Mouse (Mus musculus) lung, embryonic 14.5 days (tissue): Measurements from ENCODE around the gene Mex3a. TPM values are rescaled to one million over a fixed set of nuclear protein-coding genes. Genes with fewer than 3 reads are reported as not detected.

ENCODE experiments used
- ATAC-seq: fragments of 200-750 bp; cut with Nextera tagmentation; 2 replicates; pipeline ENCODE4 v1.8.0; 2017; ENCODE audit warnings: mild to moderate bottlenecking, moderate TSS enrichment, moderate library complexity; ENCODE audit not compliant: insufficient read depth
- DNase-seq: peaks from one replicate; pipeline ENCODE4 v3.0.0-alpha.2; 2015
- H3K27ac ChIP-seq: fragments of 300-500 bp; sonication (generic); 2 replicates; pipeline ENCODE4 v1.5.1; 2014; ENCODE audit warnings: low read depth, mild to moderate bottlenecking, moderate library complexity
- H3K27me3 ChIP-seq: fragments of 300-500 bp; sonication (generic); 2 replicates; pipeline ENCODE4 v1.6.1; 2014; ENCODE audit warnings: low read length, control low read depth; ENCODE audit not compliant: insufficient read depth
- H3K36me3 ChIP-seq: fragments of 300-500 bp; sonication (generic); 2 replicates; pipeline ENCODE4 v1.6.1; 2014; ENCODE audit warnings: control low read depth; ENCODE audit not compliant: insufficient read depth
- H3K4me1 ChIP-seq: fragments of 300-500 bp; sonication (generic); 2 replicates; pipeline ENCODE4 v1.6.1; 2014; ENCODE audit warnings: antibody characterized with exemption, control low read depth; ENCODE audit not compliant: insufficient read depth
- H3K4me2 ChIP-seq: fragments of 300-500 bp; sonication (generic); 2 replicates; pipeline ENCODE4 v1.6.1; 2014; ENCODE audit warnings: mild to moderate bottlenecking
- H3K4me3 ChIP-seq: fragments of 300-500 bp; sonication (generic); 2 replicates; pipeline ENCODE4 v1.5.1; 2014; ENCODE audit warnings: low read depth, low read length
- H3K9ac ChIP-seq: fragments of 300-500 bp; sonication (generic); 2 replicates; pipeline ENCODE4 v1.6.1; 2014
- H3K9me3 ChIP-seq: fragments of 300-500 bp; sonication (generic); 2 replicates; pipeline ENCODE4 v1.6.1; 2016; ENCODE audit warnings: low read depth, low read length, control low read depth
- CTCF ChIP-seq: IDR thresholded peaks from 2 replicates; pipeline ENCODE4 v1.5.1; 2016; ENCODE audit warnings: antibody characterized with exemption, low read depth
- WGBS: fragments of 180-500 bp; shearing (Covaris S2); extraction: QIAGEN DNeasy Blood & Tissue Kit; methylation state at CpG from one replicate; pipeline ENCODE4 v1.1.7; 2014; 5-methylcytosine and 5-hydroxymethylcytosine counted together
- polyA plus RNA-seq: library from polyadenylated mRNA; unstranded; fragments of >200 nt; fragmentation: Nextera tagmentation; extraction: Ambion mirVana; gene quantifications from 2 replicates; pipeline ENCODE4 v1.2.1, GENCODE M21; 2014

Gene Mex3a
- polyA plus RNA-seq, 1 experiment from 2014 or later, result 25.0 TPM

DNA sequence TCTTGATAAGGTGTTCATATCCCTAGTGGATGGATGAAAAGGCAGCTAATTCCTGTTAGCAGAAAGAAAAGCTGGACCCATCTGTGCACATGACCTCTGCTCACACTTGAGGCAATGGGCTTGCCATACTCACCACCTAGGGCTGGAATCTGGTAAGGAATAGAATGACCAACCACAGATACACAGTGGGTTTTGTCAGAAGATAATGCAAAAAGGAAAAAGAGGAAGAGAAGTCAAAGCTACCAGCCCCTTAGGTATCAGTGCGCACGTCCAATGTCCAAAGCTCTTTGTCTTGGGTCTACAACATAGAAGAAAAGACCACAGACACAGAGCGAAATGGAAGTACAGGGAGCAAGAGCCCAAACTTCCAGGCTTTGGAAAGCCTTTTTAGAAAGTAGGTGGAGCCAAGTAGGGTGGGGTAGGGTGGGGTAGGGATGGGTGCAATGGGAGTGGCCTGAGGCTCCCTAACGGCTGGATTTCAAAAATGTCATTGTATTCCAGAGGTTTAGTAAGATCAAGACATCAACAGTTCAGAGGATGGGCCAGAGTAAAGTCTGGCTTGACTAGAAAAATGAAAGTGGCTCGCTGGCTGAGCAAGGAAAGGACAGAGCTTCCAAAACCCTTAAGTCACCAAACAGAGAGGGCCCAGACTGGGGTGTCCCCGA, 30.7 kb upstream of the Mex3a start:
- no peaks in the 10 kb centered on the region for H3K9me3 ChIP-seq
- H3K27me3 ChIP-seq, result no peaks in the 10 kb centered on the region
- TF ChIP-seq CTCF, result no peak
- no peak for DNase-seq
- H3K4me1 ChIP-seq, result peaks cover 9% of the 10 kb centered on the region; the same call in 1 of the 2 replicates
- 52% methylated on average over 6 of the region's 6 CpGs for WGBS
- H3K36me3 ChIP-seq, result 0 out of 2 replicates have a peak, but pooled peaks cover 10% of the 10 kb centered on the region
- no peak for ATAC-seq
- H3K27ac ChIP-seq, result peak overlapping the region; percentile 82
- H3K4me2 ChIP-seq, result peak overlapping the region; percentile 100
- peak overlapping the region; percentile 75 for H3K9ac ChIP-seq
- peak overlapping the region; percentile 76 for H3K4me3 ChIP-seq

- Histone ChIP-seq H3K4me1 (peaks cover 9% of the 10 kb centered on the region; the same call in 1 of the 2 replicates), H3K27me3 (no peaks in the 10 kb centered on the region), H3K4me2 (peak overlapping the region; percentile 100), H3K4me3 (peak overlapping the region; percentile 76), H3K36me3 (0 out of 2 replicates have a peak, but pooled peaks cover 10% of the 10 kb centered on the region), H3K9ac (peak overlapping the region; percentile 75), H3K9me3 (no peaks in the 10 kb centered on the region), H3K27ac (peak overlapping the region; percentile 82)
- ATAC-seq (no peak; the same call in 1 of the 2 replicates), DNase-seq (peak; percentile 67)
- WGBS, result 12% methylated on average over 11 of the region's 11 CpGs
- no peak for TF ChIP-seq CTCF
Measured at GRCm38 (mm10) chr3:88502031-88502571, 30.1 kb upstream of the Mex3a start.

GRCm38 (mm10) chr3:88502641-88503504, 29.3 kb upstream of the Mex3a start:
- WGBS, result 1% methylated on average over 55 of the region's 55 CpGs
- Histone ChIP-seq H3K4me2 (peak overlapping the region; percentile 100), H3K4me3 (peak overlapping the region; percentile 76), H3K9ac (peak overlapping the region; percentile 75), H3K4me1 (peaks cover 9% of the 10 kb centered on the region; the same call in 1 of the 2 replicates), H3K27me3 (no peaks in the 10 kb centered on the region), H3K9me3 (no peaks in the 10 kb centered on the region), H3K27ac (peak overlapping the region; percentile 82; the same call in 1 of the 2 replicates), H3K36me3 (0 out of 2 replicates have a peak, but pooled peaks cover 5% of the 10 kb centered on the region)
- TF ChIP-seq CTCF, result no peak
- peak; percentile 88 for DNase-seq
- peak; percentile 95 for ATAC-seq

- Histone ChIP-seq H3K9me3 (no peaks in the 10 kb centered on the region), H3K36me3 (0 out of 2 replicates have a peak, but pooled peaks cover 4% of the 10 kb centered on the region), H3K9ac (peak overlapping the region; percentile 75), H3K4me3 (peak overlapping the region; percentile 76), H3K27ac (peak overlapping the region; percentile 82; the same call in 1 of the 2 replicates), H3K27me3 (no peaks in the 10 kb centered on the region), H3K4me2 (peak overlapping the region; percentile 100), H3K4me1 (peaks cover 9% of the 10 kb centered on the region; the same call in 1 of the 2 replicates)
- no peak for TF ChIP-seq CTCF
- ATAC-seq (peak; percentile 29; the same call in 1 of the 2 replicates), DNase-seq (no peak)
- WGBS, result 35% methylated on average over 4 of the region's 4 CpGs
Measured at GRCm38 (mm10) chr3:88503505-88503863, 28.7 kb upstream of the Mex3a start.

GRCm38 (mm10) chr3:88503881-88504746, 28.1 kb upstream of the Mex3a start:
- WGBS, result 48% methylated on average over 8 of the region's 8 CpGs
- TF ChIP-seq CTCF, result no peak
- Histone ChIP-seq H3K27me3 (no peaks in the 10 kb centered on the region), H3K4me1 (peaks cover 9% of the 10 kb centered on the region; the same call in 1 of the 2 replicates), H3K4me3 (no peak overlapping the region), H3K36me3 (no peaks in the 10 kb centered on the region), H3K9ac (no peak overlapping the region), H3K9me3 (no peaks in the 10 kb centered on the region), H3K27ac (peak overlapping the region; percentile 82; the same call in 1 of the 2 replicates), H3K4me2 (peak overlapping the region; percentile 100; the same call in 1 of the 2 replicates)
- no peak for DNase-seq
- no peak for ATAC-seq

DNA sequence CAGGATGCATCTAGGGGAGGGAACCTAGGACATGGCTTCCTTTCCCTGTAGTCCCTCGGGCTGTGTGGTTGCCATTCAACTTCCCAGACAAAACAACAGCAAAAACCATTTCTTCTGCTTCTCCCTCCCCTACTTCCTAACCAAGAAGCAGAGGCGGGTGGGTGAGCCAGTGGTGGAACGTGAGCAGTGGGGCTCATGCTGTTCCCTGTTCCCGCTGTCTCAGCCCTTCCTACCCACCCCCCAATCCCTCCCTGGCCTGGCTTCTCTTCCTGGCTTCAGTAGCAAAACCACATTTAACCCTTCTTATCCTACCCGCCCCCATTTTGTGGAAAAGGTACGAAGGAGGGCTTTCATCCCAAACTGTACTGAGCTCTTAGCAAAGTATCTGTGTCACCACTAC, 27.1 kb upstream of the Mex3a start:
- H3K9ac ChIP-seq, result no peak overlapping the region
- no peak overlapping the region for H3K27ac ChIP-seq
- TF ChIP-seq CTCF, result no peak
- WGBS, result 68% methylated on average over 6 of the region's 6 CpGs
- no peak overlapping the region for H3K4me3 ChIP-seq
- H3K4me1 ChIP-seq, result peaks cover 13% of the 10 kb centered on the region; the same call in 1 of the 2 replicates
- no peak for DNase-seq
- ATAC-seq, result no peak
- no peak overlapping the region for H3K4me2 ChIP-seq
- H3K27me3 ChIP-seq, result no peaks in the 10 kb centered on the region
- no peaks in the 10 kb centered on the region for H3K9me3 ChIP-seq
- H3K36me3 ChIP-seq, result no peaks in the 10 kb centered on the region
